Mouse (Mus musculus): ENCODE measurements around the gene Gm29735. TPM values are rescaled to one million over a fixed set of nuclear protein-coding genes. Genes with fewer than 3 reads are reported as not detected.
"Not testable (repeated sequence)": the region's sequence is repeated elsewhere in the genome, so short reads cannot be mapped to it uniquely, and the experiment has no call there.

Gm29735 gene
- total RNA-seq, 2 experiments from 2014 or later, result not detected

DNA sequence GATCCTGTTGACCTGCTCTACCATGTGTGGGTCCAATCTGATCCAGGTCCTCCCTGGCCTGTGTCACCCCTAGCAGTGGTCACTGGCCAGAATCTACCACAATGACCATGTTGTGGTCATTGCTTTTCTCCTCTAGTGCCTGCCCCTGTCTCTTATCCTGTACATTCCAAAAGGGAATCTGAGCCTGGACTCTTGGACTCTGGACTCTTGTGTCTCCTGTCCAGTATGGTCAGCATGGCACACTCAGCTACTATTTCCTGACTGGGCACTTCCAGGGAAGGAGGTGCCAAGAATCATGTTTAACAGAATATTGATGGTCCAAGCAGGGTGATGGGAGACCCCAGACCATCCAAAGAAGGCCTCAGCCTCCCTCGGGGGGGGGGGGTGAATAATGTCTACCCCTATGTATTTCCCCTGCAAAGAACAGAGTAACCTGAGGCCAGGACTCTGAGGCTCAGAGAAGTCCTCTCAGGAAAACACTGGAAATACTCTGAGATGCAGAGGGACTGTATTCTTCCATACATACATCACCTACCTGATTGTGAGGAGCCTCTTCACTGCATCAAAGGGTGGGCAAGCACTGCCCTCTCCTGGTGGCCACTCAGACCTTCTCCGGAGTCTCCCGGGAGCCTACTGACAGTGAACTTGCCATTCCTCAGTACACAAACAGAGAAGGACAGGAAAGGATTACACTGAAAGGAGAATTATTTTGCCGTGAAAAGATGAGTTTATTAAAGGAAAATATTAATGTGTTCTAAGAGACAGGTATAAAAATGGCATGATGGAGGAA lies 22.5 kb downstream of the Gm29735 start:
- intact Hi-C loops (cut with DNase I), result no loop called here
- DNase-seq, result no peak

DNA sequence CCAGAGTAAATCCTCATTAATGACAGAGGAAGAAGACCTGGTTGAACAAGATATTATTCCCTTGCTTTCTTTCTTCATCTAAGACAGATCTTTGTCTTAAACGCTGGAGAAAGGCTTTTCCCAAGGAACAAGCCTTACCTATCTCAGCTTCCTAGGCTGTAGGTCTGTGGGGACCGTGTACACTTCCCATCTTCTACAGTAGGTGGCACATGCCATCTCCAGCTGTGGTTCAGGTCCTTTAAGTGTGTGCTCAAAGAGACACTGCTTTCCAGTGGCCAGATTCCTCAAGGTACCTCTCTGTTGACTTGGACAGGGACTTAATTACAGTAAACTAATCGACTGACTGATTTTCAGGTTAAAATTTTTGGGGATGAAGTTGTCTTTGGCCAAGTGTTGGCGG lies 28.1 kb downstream of the Gm29735 start:
- intact Hi-C loops (cut with DNase I), result no loop called here
- no peak for DNase-seq

DNA sequence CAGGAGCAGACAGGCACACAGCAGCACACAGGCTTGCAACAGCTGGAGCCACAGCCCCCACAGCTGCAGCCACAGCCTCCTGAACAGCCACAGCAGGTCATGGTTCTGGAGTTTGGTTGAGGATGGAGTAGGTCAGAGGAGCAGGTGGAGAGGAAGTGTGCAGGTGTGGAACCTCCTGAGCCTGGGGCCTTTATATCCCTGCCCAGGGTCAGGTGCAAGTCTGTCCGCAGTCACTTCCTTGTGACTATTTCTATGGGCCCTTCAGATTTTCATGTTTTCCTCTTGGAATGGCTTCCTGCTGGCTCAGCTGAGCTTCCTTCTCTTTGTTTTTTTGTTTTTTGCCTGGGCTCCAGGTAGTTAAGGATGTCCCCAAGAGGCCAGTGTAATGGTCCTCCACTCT lies 36.3 kb downstream of the Gm29735 start, which contains the start of gene Gm45618:
Gene Gm45618 (minus strand): TSS at position 101 of the 400 bp plus-strand sequence.
- intact Hi-C loops (cut with DNase I); DNase-seq: not testable (repeated sequence)

DNA sequence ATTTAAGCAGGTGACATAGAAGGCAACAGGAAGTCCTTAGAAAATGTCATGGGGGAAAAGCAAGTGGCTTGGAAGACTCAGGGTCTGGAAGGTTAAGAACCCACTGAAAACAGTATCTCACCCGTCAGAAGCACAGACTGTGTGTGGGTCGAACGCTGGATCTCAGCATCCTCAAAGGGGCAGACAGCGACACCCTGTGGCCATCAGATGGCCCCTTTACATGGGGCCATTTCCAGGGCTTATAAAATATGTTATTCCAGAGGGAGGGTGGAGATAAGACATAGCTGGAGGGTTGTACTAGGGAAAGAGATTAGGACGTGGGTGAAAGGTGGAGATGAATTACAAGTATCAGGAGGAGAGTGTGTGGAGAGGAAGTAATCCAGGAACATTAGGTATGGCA lies 37.3 kb downstream of the Gm29735 start:
- intact Hi-C loops (cut with DNase I), result no loop called here
- DNase-seq, result no peak

Other genes starting within 250 kb of the Gm29735 start
- 10 to 100 TPM; 54.6 to 58.0 TPM for gene Tollip, start 238.6 kb downstream of the Gm29735 start, total RNA-seq (2021)
- gene Brsk2, start 207.4 kb downstream of the Gm29735 start, total RNA-seq (2021), result under 1 TPM; 0.19 to 0.25 TPM
- gene Mob2, start 96.0 kb downstream of the Gm29735 start, total RNA-seq (2021), result 10 to 100 TPM; 43.6 to 43.8 TPM
- gene Dusp8, start 61.3 kb downstream of the Gm29735 start, total RNA-seq (2021), result 10 to 100 TPM; 33.2 to 46.2 TPM
- gene Gm45618, start 36.4 kb downstream of the Gm29735 start, total RNA-seq (2021), result not detected
- not detected for gene Gm39115, start 21.1 kb downstream of the Gm29735 start, total RNA-seq (2021)
- not detected for gene Gm45337, start 12.5 kb downstream of the Gm29735 start, total RNA-seq (2021)
- not detected for gene Gm4553, start 8.6 kb upstream of the Gm29735 start, total RNA-seq (2021)
- not detected for gene Krtap5-2, start 18.9 kb upstream of the Gm29735 start, total RNA-seq (2021)
- gene Gm10153, start 33.3 kb upstream of the Gm29735 start, total RNA-seq (2021), result not detected
- gene Krtap5-3, start 44.3 kb upstream of the Gm29735 start, total RNA-seq (2021), result not detected
- not detected for gene Gm7579, start 54.7 kb upstream of the Gm29735 start, total RNA-seq (2021)
- not detected for gene Krtap5-5, start 72.9 kb upstream of the Gm29735 start, total RNA-seq (2021)
- not detected for gene Gm40460, start 84.0 kb upstream of the Gm29735 start, total RNA-seq (2021)
- gene Gm2431, start 101.2 kb upstream of the Gm29735 start, total RNA-seq (2021), result not detected
- gene Gm4559, start 117.2 kb upstream of the Gm29735 start, total RNA-seq (2021), result not detected
- not detected for gene Krtap5-1, start 140.0 kb upstream of the Gm29735 start, total RNA-seq (2021)
- not detected for gene Krtap5-4, start 146.4 kb upstream of the Gm29735 start, total RNA-seq (2021)
- 1 to 10 TPM; 1.8 to 2.0 TPM for gene Ifitm10, start 216.6 kb upstream of the Gm29735 start, total RNA-seq (2021)
- 1 to 10 TPM in 1 of 2 experiments, under 1 TPM in 1; 0.72 to 8.2 TPM for gene Gm49369, start 225.6 kb upstream of the Gm29735 start, total RNA-seq (2021)
- gene Ctsd, start 230.9 kb upstream of the Gm29735 start, total RNA-seq (2021), result 100 to 1,000 TPM; 830 to 843 TPM